Mouse (Mus musculus) lung, embryonic 16.5 days (tissue): ENCODE measurements around the gene Fgf16. TPM values are rescaled to one million over a fixed set of nuclear protein-coding genes. Genes with fewer than 3 reads are reported as not detected.

ENCODE experiments used
- ATAC-seq: fragments of 200-750 bp; cut with Nextera tagmentation; 2 replicates; pipeline ENCODE4 v1.8.0; 2017; ENCODE audit warnings: low read depth, mild to moderate bottlenecking, moderate library complexity
- H3K27ac ChIP-seq: fragments of 300-500 bp; sonication (generic); 2 replicates; pipeline ENCODE4 v1.5.1; 2014; ENCODE audit warnings: mild to moderate bottlenecking, control low read depth, low read length
- H3K27me3 ChIP-seq: fragments of 300-500 bp; sonication (generic); 2 replicates; pipeline ENCODE4 v1.6.1; 2014; ENCODE audit warnings: low read depth, low read length, mixed read lengths; ENCODE audit not compliant: control insufficient read depth, insufficient read depth
- H3K36me3 ChIP-seq: fragments of 300-500 bp; sonication (generic); 2 replicates; pipeline ENCODE4 v1.6.1; 2014; ENCODE audit warnings: low read length; ENCODE audit not compliant: control insufficient read depth, insufficient read depth
- H3K4me1 ChIP-seq: fragments of 300-500 bp; sonication (generic); replicated peaks from 2 replicates; pipeline ENCODE4 v1.6.1; 2014; ENCODE audit warnings: low read length, mixed read lengths; ENCODE audit not compliant: control insufficient read depth, insufficient read depth
- H3K4me2 ChIP-seq: fragments of 300-500 bp; sonication (generic); 2 replicates; pipeline ENCODE4 v1.6.1; 2014; ENCODE audit warnings: low read depth, low read length, control low read depth
- H3K4me3 ChIP-seq: fragments of 300-500 bp; sonication (generic); 2 replicates; pipeline ENCODE4 v1.5.1; 2014; ENCODE audit warnings: mild to moderate bottlenecking, low read length, control low read depth
- H3K9ac ChIP-seq: fragments of 300-500 bp; sonication (generic); 2 replicates; pipeline ENCODE4 v1.6.1; 2014; ENCODE audit warnings: low read length, control low read depth
- H3K9me3 ChIP-seq: fragments of 300-500 bp; sonication (generic); 2 replicates; pipeline ENCODE4 v1.6.1; 2016; ENCODE audit warnings: low read length; ENCODE audit not compliant: control insufficient read depth
- WGBS: fragments of 180-500 bp; shearing (Covaris S2); extraction: QIAGEN DNeasy Blood & Tissue Kit; methylation state at CpG from one replicate; pipeline ENCODE4 v1.1.7; 2014; 5-methylcytosine and 5-hydroxymethylcytosine counted together
- polyA plus RNA-seq: library from polyadenylated mRNA; unstranded; fragments of >200 nt; fragmentation: Nextera tagmentation; extraction: Ambion mirVana; gene quantifications from 2 replicates; pipeline ENCODE4 v1.2.1, GENCODE M21; 2015

Gene Fgf16
- polyA plus RNA-seq, 1 experiment from 2014 or later: not detected

GRCm38 (mm10) chrX:105765005-105765706 is 1.1 kb downstream of the Fgf16 start:
- H3K9me3 ChIP-seq: no peaks in the 10 kb centered on the region
- no peak overlapping the region for H3K27ac ChIP-seq
- 0 out of 2 replicates have a peak, but pooled peaks cover 2% of the 10 kb centered on the region for H3K4me1 ChIP-seq
- no peaks in the 10 kb centered on the region for H3K36me3 ChIP-seq
- ATAC-seq: no peak
- peak overlapping the region; percentile 49 for H3K4me3 ChIP-seq
- H3K27me3 ChIP-seq: peaks cover 37% of the 10 kb centered on the region
- no peak overlapping the region for H3K9ac ChIP-seq
- 12% methylated on average over 32 of the region's 36 CpGs for WGBS
- peak overlapping the region; percentile 65 for H3K4me2 ChIP-seq

GRCm38 (mm10) chrX:105766013-105766412 is 1.9 kb downstream of the Fgf16 start:
- Histone ChIP-seq H3K36me3 (no peaks in the 10 kb centered on the region), H3K4me2 (no peak overlapping the region), H3K27me3 (peaks cover 37% of the 10 kb centered on the region), H3K4me3 (no peak overlapping the region), H3K9ac (no peak overlapping the region), H3K27ac (no peak overlapping the region), H3K4me1 (0 out of 2 replicates have a peak, but pooled peaks cover 2% of the 10 kb centered on the region), H3K9me3 (no peaks in the 10 kb centered on the region)
- WGBS: 30% methylated on average over 6 of the region's 6 CpGs
- ATAC-seq: peak; percentile 57; the same call in 1 of the 2 replicates

- 0 out of 2 replicates have a peak, but pooled peaks cover 2% of the 10 kb centered on the region for H3K4me1 ChIP-seq
- peak; percentile 26; the same call in 1 of the 2 replicates for ATAC-seq
- no peak overlapping the region for H3K27ac ChIP-seq
- H3K36me3 ChIP-seq: no peaks in the 10 kb centered on the region
- no peak overlapping the region for H3K4me3 ChIP-seq
- WGBS: 32% methylated on average over 9 of the region's 9 CpGs
- no peak overlapping the region for H3K4me2 ChIP-seq
- H3K9ac ChIP-seq: no peak overlapping the region
- peaks cover 36% of the 10 kb centered on the region for H3K27me3 ChIP-seq
- H3K9me3 ChIP-seq: no peaks in the 10 kb centered on the region
Observed at GRCm38 (mm10) chrX:105767177-105767764, 3.2 kb downstream of the Fgf16 start.

- ATAC-seq: no peak
- H3K4me2 ChIP-seq: no peak overlapping the region
- H3K9me3 ChIP-seq: no peaks in the 10 kb centered on the region
- H3K36me3 ChIP-seq: no peaks in the 10 kb centered on the region
- peaks cover 29% of the 10 kb centered on the region for H3K27me3 ChIP-seq
- H3K27ac ChIP-seq: no peak overlapping the region
- 66% methylated on average over 3 of the region's 3 CpGs for WGBS
- H3K9ac ChIP-seq: no peak overlapping the region
- 0 out of 2 replicates have a peak, but pooled peaks cover 2% of the 10 kb centered on the region for H3K4me1 ChIP-seq
- H3K4me3 ChIP-seq: no peak overlapping the region
Observed at GRCm38 (mm10) chrX:105767932-105768331, 3.9 kb downstream of the Fgf16 start.

- peaks cover 2% of the 10 kb centered on the region; the same call in 1 of the 2 replicates for H3K27me3 ChIP-seq
- no peak overlapping the region for H3K4me3 ChIP-seq
- 80% methylated on average over 5 of the region's 5 CpGs for WGBS
- H3K36me3 ChIP-seq: no peaks in the 10 kb centered on the region
- no peak overlapping the region for H3K27ac ChIP-seq
- no peak for ATAC-seq
- no peak overlapping the region for H3K4me2 ChIP-seq
- H3K4me1 ChIP-seq: no peaks in the 10 kb centered on the region
- H3K9me3 ChIP-seq: no peaks in the 10 kb centered on the region
- H3K9ac ChIP-seq: no peak overlapping the region
Observed at GRCm38 (mm10) chrX:105773281-105773680, 9.2 kb downstream of the Fgf16 start.

GRCm38 (mm10) chrX:105794806-105795403 is 30.8 kb downstream of the Fgf16 start:
- no peak for ATAC-seq
- H3K27ac ChIP-seq: no peak overlapping the region
- H3K4me2 ChIP-seq: no peak overlapping the region
- H3K9ac ChIP-seq: no peak overlapping the region
- 59% methylated on average over 8 of the region's 8 CpGs for WGBS
- H3K36me3 ChIP-seq: no peaks in the 10 kb centered on the region
- H3K4me3 ChIP-seq: no peak overlapping the region
- no peaks in the 10 kb centered on the region for H3K9me3 ChIP-seq
- H3K27me3 ChIP-seq: no peaks in the 10 kb centered on the region; the same call in 1 of the 2 replicates
- no peaks in the 10 kb centered on the region for H3K4me1 ChIP-seq

GRCm38 (mm10) chrX:105824462-105824861 is 60.4 kb downstream of the Fgf16 start:
- no peak for ATAC-seq
- Histone ChIP-seq H3K4me2 (no peak overlapping the region), H3K9ac (no peak overlapping the region), H3K9me3 (no peaks in the 10 kb centered on the region), H3K4me1 (no peaks in the 10 kb centered on the region), H3K36me3 (no peaks in the 10 kb centered on the region; the same call in 1 of the 2 replicates), H3K4me3 (no peak overlapping the region), H3K27ac (no peak overlapping the region), H3K27me3 (no peaks in the 10 kb centered on the region)
- 75% methylated on average over 5 of the region's 5 CpGs for WGBS
